Mouse (Mus musculus): Measurements from ENCODE around the gene Rufy2.
A peak's percentile ranks its signal among the peaks of the same experiment; 100 is the strongest.
"Not testable (repeated sequence)": the region's sequence is repeated elsewhere in the genome, so short reads cannot be mapped to it uniquely, and the experiment has no call there.

The Rufy2 gene

GRCm38 (mm10) chr10:63054071-63054470 lies 74.0 kb downstream of the Rufy2 start:
- DNase-seq = not testable (repeated sequence)

- no peak for DNase-seq
These were observed 74.6 kb downstream of the Rufy2 start for GRCm38 (mm10) chr10:63054586-63054985.

- DNase-seq = peak; percentile 68 to 87
These were observed 77.1 kb downstream of the Rufy2 start for GRCm38 (mm10) chr10:63056966-63057750.

GRCm38 (mm10) chr10:63059862-63060261 lies 79.8 kb downstream of the Rufy2 start, which contains the start of gene Pbld1:
Gene Pbld1 (plus strand): TSS chr10:63060162.
- no peak for DNase-seq

GRCm38 (mm10) chr10:63060406-63060805 lies 80.4 kb downstream of the Rufy2 start:
- DNase-seq = peak; percentile 86 to 91

- DNase-seq = peak; percentile 52 to 58
These were observed 81.2 kb downstream of the Rufy2 start for GRCm38 (mm10) chr10:63061266-63061665.

GRCm38 (mm10) chr10:63062696-63063095 lies 82.7 kb downstream of the Rufy2 start:
- DNase-seq = peak; percentile 84 to 90

- DNase-seq = no peak
These were observed 83.3 kb downstream of the Rufy2 start for GRCm38 (mm10) chr10:63063365-63063764.

GRCm38 (mm10) chr10:63064516-63064915 lies 84.5 kb downstream of the Rufy2 start:
- DNase-seq = peak; percentile 45 to 69

- peak in 1 of 2 experiments; percentile 18 for DNase-seq
These were observed 85.5 kb downstream of the Rufy2 start for GRCm38 (mm10) chr10:63065561-63065960.

- DNase-seq = peak; percentile 89
These were observed 86.0 kb downstream of the Rufy2 start for GRCm38 (mm10) chr10:63065988-63066387.
